In the genomic region with DNA sequence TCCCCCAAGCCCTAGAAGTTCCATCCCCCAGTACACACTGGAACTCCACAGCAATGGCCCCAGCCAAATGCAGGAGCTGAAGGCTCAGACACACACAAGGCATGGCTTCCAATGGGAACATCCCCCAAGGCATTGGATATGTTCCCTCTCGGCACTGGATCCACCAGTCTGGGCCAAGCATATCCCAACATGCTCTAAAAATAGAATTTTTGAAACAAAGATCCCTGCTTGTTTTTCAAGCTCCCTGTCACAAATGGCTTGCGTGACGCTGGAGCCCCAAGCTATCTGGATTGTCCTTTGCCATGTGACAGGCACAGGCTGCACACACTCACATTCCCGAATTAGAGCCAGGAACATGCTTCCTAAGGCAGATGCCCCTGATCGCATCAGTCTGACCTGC, we compare ENCODE assay signal across 12 mouse cellular contexts.
DNase-seq lines count a peak whose midpoint lies in the region; ATAC-seq and TF ChIP-seq lines count a peak whose summit lies in the region.
"Had no signal": no experiment of that assay in that cellular context is flagged by ENCODE, and none has a peak within 500 bp of the region (broad histone marks: within the 10 kb centered on the region; RNA-seq: fewer than 3 reads in every experiment).

No protein-coding gene starts in this region.

- H3K4me2 ChIP-seq in hindbrain, postnatal 0 days (ENCODE audit: low read depth, low read length): no peak overlapping the region
- H3K4me2 ChIP-seq in hindbrain, embryonic 16.5 days (ENCODE audit: low read length): no peak overlapping the region
- H3K4me2 ChIP-seq: liver, embryonic 13.5 days had no signal

- H3K36me3 ChIP-seq in hindbrain, postnatal 0 days (ENCODE audit: insufficient read depth, low read length): no peaks in the 10 kb centered on the region; the same call in 1 of the 2 replicates
- no peaks in the 10 kb centered on the region for H3K36me3 ChIP-seq in hindbrain, embryonic 16.5 days (ENCODE audit: control insufficient read depth, insufficient read depth, low read length)
- H3K36me3 ChIP-seq: liver, embryonic 13.5 days had no signal

- WGBS in hindbrain, postnatal 0 days: 82% methylated on average over 5 of the region's 5 CpGs
- WGBS in hindbrain, embryonic 16.5 days: 80% methylated on average over 5 of the region's 5 CpGs

- peak; percentile 43; the same call in 1 of the 2 replicates for ATAC-seq in hindbrain, postnatal 0 days
- ATAC-seq in hindbrain, embryonic 16.5 days: no peak
- ATAC-seq in granulocyte monocyte progenitor cell, adult 5-6 weeks (replicated peaks; ENCODE audit: poor library complexity, severe bottlenecking): no peak
- ATAC-seq: intestine, postnatal 0 days had no signal

- no peak overlapping the region for H3K9ac ChIP-seq in hindbrain, postnatal 0 days (replicated peaks; ENCODE audit: low read length)
- no peak overlapping the region for H3K9ac ChIP-seq in hindbrain, embryonic 16.5 days (ENCODE audit: low read depth, low read length)
- H3K9ac ChIP-seq: liver, embryonic 13.5 days had no signal

- peak; percentile 10 for DNase-seq in hindbrain, postnatal 0 days (ENCODE audit: low spot score)
- DNase-seq in brain, embryonic 18.5 days (ENCODE audit: low read depth, low spot score): peak; percentile 39
- peak; percentile 66 to 75 for DNase-seq in heart, adult 9 months (ENCODE audit: low spot score in 2 of 2)
- peak; percentile 30 to 34 for DNase-seq in layer of hippocampus, adult 2 months (ENCODE audit: low spot score in 2 of 2)
- DNase-seq in T-cell, adult 2 months (ENCODE audit: low spot score): no peak
- DNase-seq: adrenal gland, postnatal 25 days; cerebellum, adult 9-10 months; liver, embryonic 13.5 days; thymus, postnatal 36 days had no signal

- no peak for TF ChIP-seq CTCF in hindbrain, postnatal 0 days (IDR thresholded peaks at IDR 0.05; ENCODE audit: low read depth)
- no peak for TF ChIP-seq CTCF in layer of hippocampus, adult 2 months (conservative IDR thresholded peaks at IDR 0.05)

- H3K27me3 ChIP-seq in hindbrain, postnatal 0 days (ENCODE audit: insufficient read depth, low read length): no peaks in the 10 kb centered on the region
- H3K27me3 ChIP-seq in hindbrain, embryonic 16.5 days (replicated peaks; ENCODE audit: control insufficient read depth, insufficient read depth, low read length): no peaks in the 10 kb centered on the region
- H3K27me3 ChIP-seq: liver, embryonic 13.5 days had no signal

- no peaks in the 10 kb centered on the region for H3K4me1 ChIP-seq in hindbrain, postnatal 0 days (ENCODE audit: insufficient read depth, low read length)
- no peaks in the 10 kb centered on the region; the same call in 1 of the 2 replicates for H3K4me1 ChIP-seq in hindbrain, embryonic 16.5 days (ENCODE audit: control insufficient read depth, insufficient read depth, low read depth, low read length)
- H3K4me1 ChIP-seq: liver, embryonic 13.5 days had no signal

- H3K4me3 ChIP-seq in hindbrain, postnatal 0 days (ENCODE audit: low read length): no peak overlapping the region
- no peak overlapping the region for H3K4me3 ChIP-seq in hindbrain, embryonic 16.5 days (ENCODE audit: low read length)
- no peak overlapping the region for H3K4me3 ChIP-seq in layer of hippocampus, adult 2 months
- H3K4me3 ChIP-seq: liver, embryonic 13.5 days had no signal

- no peaks in the 10 kb centered on the region for H3K9me3 ChIP-seq in hindbrain, postnatal 0 days (ENCODE audit: low read length)
- H3K9me3 ChIP-seq in hindbrain, embryonic 16.5 days (ENCODE audit: control insufficient read depth, low read length): no peaks in the 10 kb centered on the region
- H3K9me3 ChIP-seq: liver, embryonic 13.5 days had no signal

- H3K27ac ChIP-seq in hindbrain, postnatal 0 days: no peak overlapping the region
- no peak overlapping the region for H3K27ac ChIP-seq in hindbrain, embryonic 16.5 days (ENCODE audit: low read depth, low read length)
- no peak overlapping the region for H3K27ac ChIP-seq in layer of hippocampus, adult 2 months
- H3K27ac ChIP-seq: liver, embryonic 13.5 days had no signal
